Mouse (Mus musculus) myocyte (in vitro differentiated cells): ENCODE measurements around the gene Sf3a1. TPM values are rescaled to one million over a fixed set of nuclear protein-coding genes. Genes with fewer than 3 reads are reported as not detected.

Experiments
- H3K27me3 ChIP-seq: one replicate; pipeline ENCODE4 v1.6.1; 2011; ENCODE audit not compliant: control insufficient read depth, insufficient read depth, insufficient read length
- H3K36me3 ChIP-seq: one replicate; pipeline ENCODE4 v1.6.1; 2011; ENCODE audit not compliant: control insufficient read depth, insufficient read depth
- H3K4me2 ChIP-seq: one replicate; pipeline ENCODE4 v1.6.1; 2011; ENCODE audit warnings: low read depth, control low read depth
- H3K4me3 ChIP-seq: one replicate; pipeline ENCODE4 v1.5.1; 2011; ENCODE audit warnings: mild to moderate bottlenecking, control low read depth, moderate library complexity
- H3K79me2 ChIP-seq: one replicate; pipeline ENCODE4 v1.6.1; 2011; ENCODE audit not compliant: control insufficient read depth, insufficient read depth
- H3ac ChIP-seq: one replicate; pipeline ENCODE4 v1.6.1; 2011; ENCODE audit not compliant: control insufficient read depth, insufficient read length
- CEBPB ChIP-seq: IDR thresholded peaks from 2 replicates; pipeline ENCODE4 v1.6.1; 2011; ENCODE audit warnings: mild to moderate bottlenecking, moderate library complexity; ENCODE audit not compliant: poor library complexity, insufficient read depth, severe bottlenecking
- E2F4 ChIP-seq: IDR thresholded peaks from one replicate; pipeline ENCODE4 v1.6.1; 2011; ENCODE audit warnings: mild to moderate bottlenecking, control low read depth, moderate library complexity; ENCODE audit not compliant: insufficient read depth
- MAX ChIP-seq: IDR thresholded peaks from one replicate; pipeline ENCODE4 v1.6.1; 2011; ENCODE audit warnings: low read depth, mild to moderate bottlenecking, control low read depth
- MYOD1 ChIP-seq, 3 experiments: IDR thresholded peaks; one replicate each; pipeline ENCODE4 v1.6.1; 2011; ENCODE audit warnings: control low read depth in 2 of 3, low read depth in 2 of 3, mild to moderate bottlenecking in 2 of 3, moderate library complexity in 1 of 3; ENCODE audit not compliant: insufficient read length in 2 of 3, control insufficient read depth in 1 of 3
- MYOG ChIP-seq, 3 experiments: IDR thresholded peaks; one replicate each; pipeline ENCODE4 v1.6.1; 2011; ENCODE audit warnings: control low read depth in 2 of 3, low read depth in 2 of 3, mild to moderate bottlenecking in 2 of 3; ENCODE audit not compliant: insufficient read length in 2 of 3, control insufficient read depth in 1 of 3, insufficient read depth in 1 of 3
- POLR2A ChIP-seq: IDR thresholded peaks from one replicate; pipeline ENCODE4 v1.6.1; 2011; ENCODE audit warnings: low read depth, mild to moderate bottlenecking, control low read depth, moderate library complexity; ENCODE audit not compliant: insufficient read length
- POLR2AphosphoS2 ChIP-seq: IDR thresholded peaks from one replicate; pipeline ENCODE4 v1.6.1; 2011; ENCODE audit warnings: low read depth, control low read depth; ENCODE audit not compliant: insufficient read length
- REST ChIP-seq: IDR thresholded peaks from one replicate; pipeline ENCODE4 v1.6.1; 2011; ENCODE audit warnings: mild to moderate bottlenecking, control low read depth, moderate library complexity; ENCODE audit not compliant: insufficient read depth, insufficient read length
- SRF ChIP-seq: IDR thresholded peaks from one replicate; pipeline ENCODE4 v1.6.1; 2011; ENCODE audit warnings: low read depth; ENCODE audit not compliant: control insufficient read depth, insufficient read length
- TCF12 ChIP-seq: IDR thresholded peaks from one replicate; pipeline ENCODE4 v1.6.1; 2011; ENCODE audit warnings: mild to moderate bottlenecking, control low read depth; ENCODE audit not compliant: poor library complexity, insufficient read depth, severe bottlenecking
- TCF3 ChIP-seq: IDR thresholded peaks from one replicate; pipeline ENCODE4 v1.6.1; 2011; ENCODE audit warnings: low read depth, control low read depth; ENCODE audit not compliant: insufficient read length
- USF1 ChIP-seq: IDR thresholded peaks from one replicate; pipeline ENCODE4 v1.6.1; 2011; ENCODE audit warnings: low read depth, mild to moderate bottlenecking, control low read depth, moderate library complexity
- polyA plus RNA-seq: library from polyadenylated mRNA; unstranded; fragments of >200 nt; fragmentation: generic; extraction: Trizol; gene quantifications from one replicate; pipeline ENCODE4 v1.2.1, GENCODE M21; 2012; ENCODE audit warnings: missing spikeins

Sf3a1 gene
- polyA plus RNA-seq, 1 experiment = 47.0 TPM

DNA sequence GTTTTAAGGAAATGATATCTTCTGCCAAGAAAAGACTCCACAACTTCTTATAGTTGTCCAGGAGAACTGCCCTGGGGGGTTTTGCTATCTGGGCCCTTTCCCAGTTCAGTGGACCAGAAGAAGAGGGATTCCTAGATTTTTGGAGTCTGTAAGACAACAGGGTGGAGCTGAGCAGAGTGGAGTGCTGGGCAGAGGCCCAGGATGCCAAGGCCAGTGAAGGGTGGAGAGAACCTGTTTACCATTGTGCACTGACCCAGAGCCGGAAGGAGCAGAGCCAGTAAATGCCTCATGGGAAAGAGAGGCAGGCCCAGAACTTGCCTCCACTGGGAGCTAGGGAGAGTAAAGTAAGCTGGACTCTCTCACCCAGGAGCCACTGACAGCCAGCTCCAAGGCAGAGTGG is 37.5 kb downstream of the Sf3a1 start:
- no peaks in the 10 kb centered on the region for H3K36me3 ChIP-seq
- no peak overlapping the region for H3K4me3 ChIP-seq
- TF ChIP-seq CEBPB (no peak), TCF3 (no peak), E2F4 (no peak), MYOD1 (IDR thresholded peaks at IDR 0.05; ENCODE audit: control insufficient read depth in 1 of 3, insufficient read length in 2 of 3, low read depth in 2 of 3) (no peak), SRF (no peak), USF1 (no peak), MYOG (IDR thresholded peaks at IDR 0.05; ENCODE audit: control insufficient read depth in 1 of 3, insufficient read depth in 1 of 3, insufficient read length in 2 of 3, low read depth in 2 of 3) (no peak), REST (no peak), TCF12 (no peak), POLR2A (no peak), MAX (no peak), POLR2AphosphoS2 (no peak)
- H3K79me2 ChIP-seq = peaks cover 3% of the 10 kb centered on the region
- no peaks in the 10 kb centered on the region for H3K27me3 ChIP-seq
- H3ac ChIP-seq = no peak overlapping the region
- no peak overlapping the region for H3K4me2 ChIP-seq

- H3K79me2 ChIP-seq = peaks cover 3% of the 10 kb centered on the region
- TF ChIP-seq MYOG (IDR thresholded peaks at IDR 0.05; ENCODE audit: control insufficient read depth in 1 of 3, insufficient read depth in 1 of 3, insufficient read length in 2 of 3, low read depth in 2 of 3) (peak in 1 of 3 experiments; percentile 35), E2F4 (no peak)
- H3K4me2 ChIP-seq = no peak overlapping the region
- H3K36me3 ChIP-seq = no peaks in the 10 kb centered on the region
- no peak overlapping the region for H3ac ChIP-seq
- H3K27me3 ChIP-seq = no peaks in the 10 kb centered on the region
- no peak overlapping the region for H3K4me3 ChIP-seq
These were observed 42.0 kb downstream of the Sf3a1 start for GRCm38 (mm10) chr11:4201981-4202700.

DNA sequence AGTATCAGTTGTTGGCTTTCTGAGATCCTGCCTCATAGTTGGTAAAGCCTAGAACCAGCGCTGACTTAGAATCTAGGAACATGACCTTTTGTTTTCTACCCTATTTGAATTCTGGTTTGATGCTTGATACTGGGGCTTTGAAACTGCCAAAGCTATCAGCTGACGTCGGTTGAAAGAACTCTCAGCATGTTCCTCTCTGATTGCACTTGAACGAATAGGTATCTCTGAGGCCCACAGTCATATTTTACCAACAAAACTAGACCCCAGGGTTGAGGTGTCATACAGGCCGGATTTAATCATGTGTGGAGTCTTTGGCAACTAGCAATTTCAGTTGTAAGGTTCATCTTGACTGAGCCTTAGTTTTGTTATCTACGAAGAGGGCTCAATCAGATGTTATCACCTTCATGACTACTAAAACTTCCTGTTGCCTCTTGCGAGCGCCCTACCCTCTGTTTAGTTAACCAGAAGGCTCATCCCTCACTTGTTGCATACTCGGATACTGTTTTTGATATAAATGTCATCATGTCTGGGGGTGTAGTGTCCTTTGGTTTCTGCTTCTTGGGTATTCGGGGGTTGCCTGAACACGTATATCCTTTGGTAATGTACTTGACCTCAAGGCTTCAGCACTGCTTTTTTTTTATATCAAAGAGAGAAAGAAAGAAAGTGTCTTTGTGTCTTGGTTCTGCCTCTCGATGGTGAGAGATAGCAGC is 43.0 kb downstream of the Sf3a1 start:
- Histone ChIP-seq H3K4me2 (no peak overlapping the region), H3ac (no peak overlapping the region), H3K79me2 (peaks cover 3% of the 10 kb centered on the region), H3K27me3 (no peaks in the 10 kb centered on the region), H3K36me3 (peaks cover 3% of the 10 kb centered on the region), H3K4me3 (no peak overlapping the region)
- TF ChIP-seq REST (no peak), SRF (no peak), CEBPB (no peak), USF1 (no peak), POLR2AphosphoS2 (no peak)

GRCm38 (mm10) chr11:4203705-4204074 is 43.5 kb downstream of the Sf3a1 start:
- H3ac ChIP-seq = no peak overlapping the region
- peaks cover 3% of the 10 kb centered on the region for H3K79me2 ChIP-seq
- no peak for TF ChIP-seq MYOG (IDR thresholded peaks at IDR 0.05; ENCODE audit: control insufficient read depth in 1 of 3, insufficient read depth in 1 of 3, insufficient read length in 2 of 3, low read depth in 2 of 3)
- no peak for TF ChIP-seq MAX
- TF ChIP-seq POLR2AphosphoS2 = no peak
- TF ChIP-seq POLR2A = no peak
- TF ChIP-seq TCF12 = no peak
- peaks cover 3% of the 10 kb centered on the region for H3K36me3 ChIP-seq
- H3K4me2 ChIP-seq = no peak overlapping the region
- H3K4me3 ChIP-seq = no peak overlapping the region
- no peaks in the 10 kb centered on the region for H3K27me3 ChIP-seq

GRCm38 (mm10) chr11:4205097-4205655 is 45.0 kb downstream of the Sf3a1 start:
- no peak overlapping the region for H3ac ChIP-seq
- H3K4me3 ChIP-seq = no peak overlapping the region
- TF ChIP-seq MYOG (IDR thresholded peaks at IDR 0.05; ENCODE audit: control insufficient read depth in 1 of 3, insufficient read depth in 1 of 3, insufficient read length in 2 of 3, low read depth in 2 of 3) (no peak), MAX (no peak), CEBPB (no peak), POLR2A (no peak), E2F4 (no peak), USF1 (no peak), POLR2AphosphoS2 (no peak), TCF3 (no peak), MYOD1 (IDR thresholded peaks at IDR 0.05; ENCODE audit: control insufficient read depth in 1 of 3, insufficient read length in 2 of 3, low read depth in 2 of 3) (no peak), TCF12 (no peak), SRF (no peak), REST (no peak)
- H3K27me3 ChIP-seq = no peaks in the 10 kb centered on the region
- no peak overlapping the region for H3K4me2 ChIP-seq
- peaks cover 3% of the 10 kb centered on the region for H3K79me2 ChIP-seq
- peaks cover 3% of the 10 kb centered on the region for H3K36me3 ChIP-seq
